Mouse (Mus musculus): ENCODE data around the gene Txlnb.
"Not testable (repeated sequence)": the region's sequence is repeated elsewhere in the genome, so short reads cannot be mapped to it uniquely, and the experiment has no call there.

Gene Txlnb

DNA sequence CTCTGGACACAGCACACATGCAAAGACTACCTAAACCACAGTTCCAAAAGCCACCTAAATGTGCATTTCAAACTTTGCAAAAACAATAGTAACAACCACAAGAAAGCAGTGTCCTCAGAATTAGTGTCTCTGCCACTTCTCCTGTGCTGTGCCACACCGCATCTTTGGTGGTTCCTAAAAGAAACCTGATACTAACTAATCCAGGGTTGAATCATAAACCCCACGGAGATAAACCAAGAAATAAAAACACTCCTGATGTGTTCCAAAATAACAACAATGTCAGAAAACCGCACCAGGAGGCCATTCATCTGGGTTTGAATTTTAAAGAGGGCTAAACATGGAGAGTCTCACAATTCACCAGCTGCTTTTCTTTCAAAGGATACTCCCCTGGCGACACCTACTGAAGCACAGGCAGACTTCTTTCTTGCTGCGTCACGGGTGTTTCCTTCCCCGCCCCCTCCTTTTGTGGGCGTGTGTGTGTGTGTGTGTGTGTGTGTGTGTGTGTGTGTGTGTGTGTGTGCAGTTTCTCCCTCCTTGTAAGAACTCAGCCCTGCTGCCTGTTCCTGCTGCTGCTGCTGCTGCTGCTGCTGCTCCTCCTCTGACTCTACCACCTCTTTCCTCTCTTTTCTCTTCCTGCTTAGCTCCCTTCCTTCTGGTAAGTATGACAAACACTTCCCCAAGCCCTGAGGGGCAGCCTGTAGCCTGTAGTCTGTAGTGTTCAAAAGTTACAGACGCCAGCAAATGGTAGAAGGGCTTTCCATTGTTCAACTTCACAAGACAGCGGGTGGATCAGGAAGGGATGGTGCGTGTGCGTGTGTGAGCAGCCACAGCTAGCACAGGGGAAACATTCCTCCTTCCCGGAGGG is at the start of gene Txlnb:
Gene Txlnb (plus strand): TSS at position 460 of the 865 bp plus-strand sequence.
- peak; percentile 82 for DNase-seq (ENCODE audit: low read depth, low spot score)

DNA sequence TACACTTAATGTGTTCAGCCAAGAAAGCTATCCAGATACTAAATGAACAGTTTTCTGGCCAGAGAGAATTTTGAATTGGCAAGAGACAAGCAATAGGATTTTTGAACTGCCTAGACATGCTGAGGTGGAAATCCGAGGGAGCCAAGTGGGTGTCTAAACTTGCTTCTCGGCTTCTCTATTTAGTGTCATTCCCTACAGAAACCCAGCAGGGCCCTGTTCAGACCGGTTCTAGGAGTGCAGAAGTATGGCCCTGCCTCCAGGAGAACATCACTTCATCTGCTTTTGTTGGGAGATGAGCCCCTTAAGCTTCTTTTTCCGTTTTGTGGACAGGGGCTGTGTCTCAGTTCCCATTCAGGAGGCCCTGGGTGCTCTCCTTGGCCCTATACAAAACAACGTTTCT is 43.5 kb upstream of the Txlnb start:
- DNase-seq (ENCODE audit: low read depth, low spot score), result no peak

DNA sequence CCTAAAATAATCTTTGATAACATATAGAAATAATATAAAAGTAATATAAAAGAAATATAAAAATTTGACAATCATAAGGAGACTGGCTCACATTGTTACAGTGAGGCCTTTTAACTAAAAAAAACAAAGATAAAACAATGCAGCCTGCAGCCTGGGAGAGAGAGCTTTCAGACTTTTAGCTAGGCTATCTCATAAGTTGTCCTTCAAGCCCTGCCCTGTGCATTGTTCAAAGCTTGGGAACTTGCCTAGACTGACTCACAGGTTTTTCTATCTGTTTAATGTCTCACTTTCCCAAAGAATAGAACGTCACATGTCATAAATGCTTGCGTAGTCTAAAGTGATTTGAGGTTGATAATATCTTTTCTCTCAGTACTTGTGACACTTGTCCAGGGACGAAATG is 36.3 kb upstream of the Txlnb start:
- DNase-seq (ENCODE audit: low read depth, low spot score), result no peak

DNA sequence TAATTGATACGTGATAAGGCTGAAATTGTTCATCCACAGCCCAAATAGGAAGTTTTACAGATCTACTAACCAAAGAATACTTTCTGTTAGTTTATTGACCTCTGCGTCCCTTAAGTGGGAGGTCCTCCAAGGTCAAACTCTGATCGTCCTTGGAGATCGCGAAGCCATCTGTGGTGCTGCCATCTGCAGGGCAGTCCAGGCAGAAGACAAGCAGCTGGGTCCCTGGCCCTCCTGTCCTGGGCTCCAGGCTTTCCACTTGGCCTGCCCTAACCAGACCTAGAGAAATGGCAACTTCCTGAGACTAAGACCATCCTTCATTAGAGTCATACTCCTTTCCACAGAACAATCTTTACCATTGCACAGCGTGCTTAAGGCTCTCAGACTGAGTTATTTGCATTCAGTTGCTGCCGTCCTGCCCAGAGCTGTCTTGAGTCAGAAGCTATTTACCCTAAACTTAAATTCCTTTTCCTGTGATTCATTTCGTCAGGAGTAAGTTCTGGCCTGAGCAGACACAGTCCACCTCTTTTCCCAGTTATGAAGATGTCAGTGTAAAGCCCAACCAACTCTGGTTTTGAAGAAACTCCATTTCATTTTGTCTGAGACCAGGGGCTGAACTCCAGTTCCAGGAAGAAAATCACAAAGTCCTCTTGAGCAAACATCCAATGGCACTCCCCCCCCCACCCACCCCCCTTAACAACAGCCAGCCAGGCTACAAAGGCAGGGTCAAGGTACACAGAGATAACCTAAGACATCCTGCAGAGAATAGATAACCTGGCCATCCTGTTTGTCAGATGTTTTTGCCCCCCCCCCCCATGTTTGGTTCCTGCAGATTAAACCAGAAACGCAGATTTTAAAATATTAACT is 35.0 kb upstream of the Txlnb start:
- DNase-seq (ENCODE audit: low read depth, low spot score), result no peak

DNA sequence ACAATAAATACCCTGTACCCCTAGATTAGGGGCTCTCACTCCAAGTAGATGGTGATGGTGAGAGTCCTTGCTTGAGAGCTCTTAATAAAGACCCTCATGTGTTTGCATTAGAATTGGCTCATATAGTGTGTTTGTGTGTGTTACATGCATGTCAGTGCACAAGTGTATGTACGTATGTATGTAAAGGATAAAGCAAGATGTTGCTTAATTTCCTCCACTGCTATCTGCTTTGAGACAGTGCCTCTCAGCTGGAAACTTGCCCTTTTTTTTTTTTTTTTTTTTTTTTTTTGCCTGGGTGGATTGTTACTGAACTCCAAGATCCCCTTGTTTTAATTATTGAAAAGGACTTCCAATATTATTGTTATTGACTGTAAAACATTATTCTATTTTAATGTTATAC is 34.4 kb upstream of the Txlnb start:
- no peak for DNase-seq (ENCODE audit: low read depth, low spot score)

DNA sequence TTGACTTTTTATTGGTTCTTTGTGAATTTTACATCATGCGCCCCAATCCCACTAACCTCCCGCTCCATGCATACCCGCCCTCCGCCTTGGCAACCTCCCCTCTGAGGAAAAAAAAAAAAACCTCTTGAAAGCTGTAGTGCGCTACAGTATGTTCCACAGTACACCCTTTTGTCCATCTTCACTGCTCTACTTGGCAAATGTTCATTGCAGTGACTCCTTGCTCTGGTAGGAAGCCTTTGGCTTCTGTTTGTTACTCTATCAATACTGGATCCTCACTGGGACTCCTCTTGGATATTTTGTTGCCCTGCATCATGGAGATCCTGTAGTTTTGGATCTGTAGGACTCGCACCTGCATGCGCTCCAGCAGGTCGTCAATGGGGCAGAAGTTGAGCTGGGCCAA is 33.1 kb upstream of the Txlnb start:
- no peak for DNase-seq (ENCODE audit: low read depth, low spot score)

DNA sequence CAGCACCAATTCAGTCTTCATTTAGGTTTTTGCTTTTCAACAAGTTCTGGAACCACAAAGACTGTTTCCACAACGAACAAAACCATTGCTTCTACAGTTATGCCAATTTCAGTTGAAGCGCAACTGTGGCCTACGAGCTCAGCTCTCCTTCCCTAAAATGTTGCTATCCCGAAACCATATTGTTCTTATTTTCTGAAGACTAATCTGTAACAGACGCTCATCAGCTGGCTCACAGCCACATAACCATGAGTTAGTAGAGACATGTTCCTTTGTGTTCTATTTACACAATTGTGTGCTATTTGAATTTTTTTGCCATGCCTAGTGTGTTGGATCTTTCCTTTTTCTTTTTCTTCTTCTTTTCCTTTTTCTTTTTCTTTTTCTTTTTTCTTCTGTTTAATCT is 26.2 kb upstream of the Txlnb start:
- peak; percentile 7 for DNase-seq (ENCODE audit: low read depth, low spot score)

DNA sequence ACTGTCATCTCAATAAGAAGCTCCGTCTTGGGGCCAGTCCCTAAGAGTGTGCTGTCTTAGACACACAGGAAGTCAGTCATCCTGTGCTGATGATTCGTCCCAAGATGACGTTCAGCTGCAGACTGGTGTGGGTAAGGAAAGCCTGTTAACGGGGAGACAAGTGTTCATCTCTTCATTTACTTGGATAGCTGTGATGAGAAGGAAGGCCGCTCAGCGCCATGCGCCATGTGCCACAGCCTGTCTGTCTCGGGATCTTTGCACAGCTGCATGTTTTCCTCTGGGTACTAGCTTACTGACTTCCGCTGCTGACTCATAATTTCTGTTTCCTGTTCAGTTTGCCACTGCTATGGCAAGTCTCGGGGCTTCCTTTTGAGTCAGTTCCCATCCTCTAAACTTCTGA is 23.7 kb upstream of the Txlnb start:
- no peak for DNase-seq (ENCODE audit: low read depth, low spot score)

DNA sequence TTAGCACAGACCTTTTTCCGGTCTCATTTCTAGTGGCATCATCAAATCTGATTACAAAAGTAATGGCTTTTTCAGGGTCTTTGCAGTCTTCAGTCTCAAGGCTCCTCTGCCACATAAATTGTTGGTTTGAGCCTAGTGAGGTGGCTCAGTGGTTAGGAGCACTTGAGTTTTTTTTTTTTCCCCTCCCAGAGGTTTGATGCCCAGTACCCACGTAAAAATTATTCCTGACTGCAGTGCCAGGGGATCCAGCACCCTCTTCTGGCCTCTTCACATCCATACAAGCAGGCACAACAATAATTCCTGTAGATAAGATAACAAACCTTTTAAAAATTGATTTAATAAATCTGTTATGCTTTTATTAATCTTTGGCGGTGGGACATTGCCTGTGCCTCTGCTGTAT is 21.7 kb upstream of the Txlnb start:
- no peak for DNase-seq (ENCODE audit: low read depth, low spot score)

DNA sequence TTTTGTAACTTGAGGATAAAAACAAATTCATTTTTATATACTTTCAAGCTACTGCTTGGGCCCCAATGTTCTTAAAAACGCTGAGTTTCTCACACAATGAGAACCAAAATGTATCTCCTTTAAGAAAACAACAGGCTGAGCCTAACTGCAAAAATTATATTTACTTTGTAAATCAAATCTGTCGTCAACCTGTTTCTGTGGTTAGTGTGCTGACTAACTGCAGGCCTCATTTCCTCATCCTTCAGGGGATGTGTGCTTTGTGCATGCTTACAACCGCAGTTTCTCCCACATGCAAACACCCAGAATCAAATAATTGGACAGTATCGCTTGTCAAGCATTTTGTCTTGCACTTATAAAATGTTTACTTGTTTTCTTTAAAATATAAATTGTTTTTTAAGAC is 20.9 kb upstream of the Txlnb start:
- DNase-seq (ENCODE audit: low read depth, low spot score), result no peak

DNA sequence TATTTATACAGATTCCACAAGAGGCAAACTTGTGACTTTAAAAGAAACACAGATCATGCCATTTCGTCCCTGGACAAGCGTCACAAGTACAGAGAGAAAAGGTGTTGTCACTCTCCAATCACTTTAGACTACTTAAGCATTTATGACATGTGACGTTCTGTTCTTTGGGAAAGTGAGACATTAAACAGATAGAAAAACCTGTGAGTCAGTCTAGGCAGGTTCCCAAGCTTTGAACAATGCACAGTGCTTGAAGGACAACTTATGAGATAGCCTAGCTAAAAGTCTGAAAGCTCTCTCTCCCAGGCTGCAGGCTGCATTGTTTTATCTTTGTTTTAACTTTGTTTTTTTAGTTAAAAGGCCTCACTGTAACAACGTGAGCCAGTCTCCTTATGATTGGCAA is 19.3 kb upstream of the Txlnb start:
- not testable (repeated sequence) for DNase-seq (ENCODE audit: low read depth, low spot score)

DNA sequence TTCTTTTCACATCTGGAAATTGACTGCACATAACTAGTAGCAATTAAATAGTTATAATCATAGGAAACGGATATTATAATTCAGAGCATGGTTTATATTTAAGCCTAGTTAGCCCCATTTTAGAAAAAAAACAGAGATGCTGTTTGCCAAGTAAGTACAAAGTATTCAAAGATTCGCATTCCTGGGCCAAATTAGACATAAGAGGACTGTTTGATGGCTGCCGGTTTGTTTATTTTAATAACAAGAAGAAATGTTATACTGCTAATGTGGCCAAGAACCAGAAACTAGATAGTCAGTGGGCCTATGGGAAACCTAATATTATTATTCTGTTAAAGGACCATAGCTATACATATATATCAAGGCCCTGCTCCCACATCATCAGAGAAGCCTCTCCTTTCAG is 9.3 kb upstream of the Txlnb start:
- DNase-seq (ENCODE audit: low read depth, low spot score), result no peak

DNA sequence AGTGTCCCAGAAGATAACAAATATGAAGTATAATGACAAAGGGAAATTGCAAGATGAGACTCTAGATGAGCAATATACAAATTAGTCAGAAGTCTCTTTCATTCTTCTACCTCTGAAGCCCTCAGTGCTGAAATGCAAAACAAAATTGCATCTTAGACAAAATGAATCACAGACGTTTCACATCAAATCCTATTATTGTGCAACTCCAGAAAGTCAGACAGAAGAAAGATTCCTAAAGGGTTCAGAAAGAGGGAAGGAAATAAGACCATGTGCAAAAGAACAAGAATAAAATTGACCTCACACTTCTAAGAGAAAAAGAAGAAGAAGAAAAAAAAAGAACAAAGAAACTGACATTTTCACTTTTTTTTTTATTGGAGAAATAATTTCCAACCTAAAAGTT is 8.1 kb upstream of the Txlnb start:
- no peak for DNase-seq (ENCODE audit: low read depth, low spot score)

DNA sequence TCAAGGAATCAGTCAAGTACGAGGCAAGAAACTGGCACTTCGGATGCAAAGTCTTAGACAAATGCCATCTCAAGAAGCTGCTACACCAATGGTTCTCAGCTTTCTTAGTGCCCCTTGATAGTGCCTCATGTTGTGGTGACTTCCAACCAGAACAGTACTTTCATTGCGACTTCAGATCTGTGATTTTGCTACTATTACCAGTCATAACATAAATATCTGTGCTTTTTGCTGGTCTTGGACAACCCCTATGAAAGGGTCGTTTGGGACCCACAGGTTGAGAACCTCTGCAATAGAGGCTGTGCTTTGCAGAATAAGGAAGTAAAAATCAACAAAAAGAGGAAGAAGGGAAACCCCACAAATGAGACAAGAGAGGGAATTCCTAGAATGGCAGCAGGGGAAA is 7.7 kb upstream of the Txlnb start:
- DNase-seq (ENCODE audit: low read depth, low spot score), result no peak

DNA sequence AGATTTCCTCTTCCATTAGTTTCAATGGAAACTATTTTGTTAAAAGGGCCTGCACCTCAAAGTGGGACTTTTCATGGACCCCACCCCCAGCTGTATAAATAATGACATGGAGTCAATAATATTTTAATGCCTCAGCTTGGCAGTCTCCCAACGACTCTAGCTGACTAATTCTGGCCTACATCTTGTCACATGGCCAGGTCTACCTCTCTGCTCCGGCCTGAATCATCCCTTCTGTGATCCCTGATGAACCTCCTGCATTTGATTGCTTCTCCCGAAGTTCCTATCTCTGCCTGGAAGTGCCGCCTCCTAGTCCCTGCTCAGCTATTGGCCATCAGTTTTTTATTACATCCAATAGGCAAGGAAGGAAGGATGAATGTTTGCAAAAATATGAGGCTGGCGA is 2.1 kb upstream of the Txlnb start:
- DNase-seq (ENCODE audit: low read depth, low spot score), result no peak

DNA sequence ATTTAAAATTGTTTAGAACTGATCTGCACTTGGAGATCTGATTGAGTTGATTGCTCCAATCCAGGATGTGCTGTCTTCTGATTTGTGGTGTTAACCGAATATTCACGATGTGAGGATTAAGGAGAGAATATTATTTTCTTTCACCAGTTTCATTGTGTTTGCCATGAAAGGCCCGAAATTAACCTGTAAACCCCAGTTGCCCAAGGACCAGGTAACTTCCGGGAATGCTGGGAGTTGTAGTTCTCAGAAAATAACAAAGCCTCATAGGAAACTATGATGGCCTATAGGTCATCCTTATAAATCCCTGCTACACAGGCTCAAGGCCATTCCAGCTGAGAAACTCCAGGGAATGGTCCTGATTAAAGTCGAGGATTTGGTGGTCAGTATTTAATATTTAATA is 1.6 kb upstream of the Txlnb start:
- DNase-seq (ENCODE audit: low read depth, low spot score), result no peak

DNA sequence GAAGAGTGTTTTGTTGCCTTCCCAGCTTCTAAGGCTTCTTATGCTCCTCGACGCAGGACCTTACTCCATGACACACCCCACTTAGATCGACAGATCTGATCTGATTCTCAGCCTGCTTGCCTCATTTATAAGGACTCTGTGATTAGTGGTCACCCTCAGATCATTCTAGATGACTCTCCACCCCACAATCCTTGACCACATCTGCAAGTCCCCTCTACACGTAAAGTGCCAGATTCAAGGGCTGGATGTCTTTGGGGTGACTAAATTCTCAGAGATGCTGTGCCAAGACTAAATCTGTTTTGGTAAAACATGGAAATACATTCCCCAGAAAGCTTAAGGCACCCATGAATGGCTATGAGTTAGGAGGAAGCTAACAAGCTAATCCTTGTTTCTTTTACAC is 799 bp upstream of the Txlnb start:
- no peak for DNase-seq (ENCODE audit: low read depth, low spot score)

DNA sequence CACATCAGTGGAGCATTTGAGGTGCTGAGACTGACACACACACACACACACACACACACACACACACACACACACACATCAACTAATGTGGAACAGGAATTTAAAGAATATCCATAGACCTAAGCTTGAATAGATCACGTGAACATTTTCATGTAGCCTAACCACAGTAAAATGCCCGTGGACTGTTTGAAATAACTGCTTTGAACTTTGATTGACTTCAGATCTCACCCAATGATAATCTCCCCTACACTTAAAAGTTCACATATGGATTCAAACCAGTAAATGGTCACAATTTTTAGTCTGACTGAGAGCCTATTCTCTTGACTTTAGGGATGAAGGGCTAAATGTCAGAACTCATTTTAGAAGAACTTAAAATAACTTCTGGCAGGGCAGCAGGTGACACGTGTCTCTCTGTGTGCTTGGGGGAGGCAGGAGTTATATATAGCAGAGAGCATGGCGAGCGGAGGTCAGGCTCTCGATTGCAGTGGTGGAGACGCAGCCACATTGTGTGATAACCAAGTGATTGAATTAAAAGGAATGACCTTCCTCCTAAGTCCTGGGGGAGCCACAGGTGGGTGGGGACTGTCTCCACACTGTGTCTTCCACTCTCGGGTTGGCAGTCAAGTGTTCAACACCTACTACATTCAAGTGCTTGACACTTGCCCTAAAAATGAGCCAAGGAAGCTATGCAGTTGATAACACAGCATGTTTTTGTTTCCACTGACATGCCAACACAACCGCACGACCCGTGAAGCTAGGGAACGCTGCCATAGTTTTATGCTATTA is 1.0 kb downstream of the Txlnb start:
- DNase-seq (ENCODE audit: low read depth, low spot score), result no peak

DNA sequence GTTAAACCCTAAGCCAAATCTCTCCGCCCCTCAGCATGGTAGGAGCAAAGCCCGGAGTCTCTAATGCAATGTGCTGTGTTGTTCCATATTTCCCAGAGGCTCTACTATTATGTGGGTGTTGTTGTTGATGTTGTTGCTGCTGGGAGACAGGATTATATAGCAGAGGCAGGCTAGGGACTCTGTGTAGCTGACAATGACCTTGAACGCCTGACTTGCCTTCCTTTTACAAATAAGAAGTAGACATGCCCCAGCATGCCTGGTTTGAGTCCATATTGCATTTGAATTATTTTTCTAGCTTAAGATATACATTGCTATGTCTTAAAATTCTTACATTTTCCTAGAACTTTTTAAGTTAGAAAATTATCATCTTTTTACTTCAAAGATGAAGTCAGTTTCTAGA is 1.7 kb downstream of the Txlnb start:
- no peak for DNase-seq (ENCODE audit: low read depth, low spot score)

DNA sequence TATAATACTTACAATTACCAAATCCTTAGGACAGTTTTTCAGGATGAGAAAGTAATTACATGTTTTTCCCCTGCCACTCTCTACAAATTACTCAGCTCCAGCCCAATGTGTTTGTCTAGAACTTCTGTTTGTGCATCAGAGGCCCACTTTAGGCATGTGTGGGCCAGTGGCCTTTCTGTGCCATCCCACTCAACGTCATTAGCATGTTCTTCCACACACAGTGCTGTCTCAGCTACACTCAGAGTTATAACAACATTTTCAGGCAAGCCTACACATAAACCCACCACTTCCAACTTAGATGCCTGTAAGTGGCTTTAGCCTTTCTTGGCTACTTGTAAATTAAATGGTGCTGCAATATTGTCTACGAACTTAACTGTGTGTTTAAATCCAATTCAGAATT is 5.8 kb downstream of the Txlnb start:
- DNase-seq (ENCODE audit: low read depth, low spot score), result peak; percentile 69

DNA sequence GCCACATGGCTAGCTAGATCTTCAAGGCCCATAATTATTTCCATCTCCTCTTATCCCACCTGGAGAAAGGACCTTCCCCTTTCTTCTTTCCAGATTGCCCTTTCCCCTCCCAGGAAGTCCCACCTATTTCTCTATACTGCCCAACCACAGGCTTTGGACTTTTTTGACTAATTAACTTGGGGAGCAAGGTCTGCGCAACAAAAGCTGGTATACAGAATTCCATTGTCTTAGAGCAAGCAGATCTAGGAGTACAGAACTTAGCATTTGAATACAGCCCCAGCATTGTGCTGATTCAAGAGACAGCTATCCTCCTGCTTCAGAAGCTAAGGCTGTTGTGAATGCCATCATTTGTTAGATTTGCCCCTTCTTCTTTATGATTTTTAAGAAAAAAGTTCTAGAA is 12.5 kb downstream of the Txlnb start:
- DNase-seq (ENCODE audit: low read depth, low spot score), result no peak

DNA sequence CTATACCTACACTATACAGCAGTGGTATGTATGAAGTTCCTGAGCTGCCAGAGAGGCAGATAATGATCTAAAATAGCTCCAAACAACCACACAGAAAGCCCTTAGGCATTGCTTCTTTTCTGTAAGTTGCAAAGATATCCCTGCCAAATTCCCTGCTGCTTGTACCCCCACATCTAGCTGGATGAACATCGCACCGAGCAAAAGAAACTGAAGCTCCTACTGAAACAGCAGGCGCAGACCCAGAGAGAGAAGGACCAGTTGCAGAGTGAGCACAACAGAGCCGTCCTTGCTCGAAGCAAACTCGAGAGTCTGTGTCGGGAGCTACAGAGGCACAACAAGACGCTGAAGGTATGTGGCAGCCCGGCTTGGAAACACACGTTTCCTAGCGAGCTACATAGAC is 19.0 kb downstream of the Txlnb start:
- peak; percentile 60 for DNase-seq (ENCODE audit: low read depth, low spot score)

Measured in brain, adult 2 months (tissue).